Mouse (Mus musculus): Measurements from ENCODE around the gene Pcsk4. TPM values are rescaled to one million over a fixed set of nuclear protein-coding genes. Genes with fewer than 3 reads are reported as not detected.
"Not testable (repeated sequence)": the region's sequence is repeated elsewhere in the genome, so short reads cannot be mapped to it uniquely, and the experiment has no call there.

The Pcsk4 gene
- polyA plus RNA-seq, 1 experiment from 2014 or later = 2.1 TPM

DNA sequence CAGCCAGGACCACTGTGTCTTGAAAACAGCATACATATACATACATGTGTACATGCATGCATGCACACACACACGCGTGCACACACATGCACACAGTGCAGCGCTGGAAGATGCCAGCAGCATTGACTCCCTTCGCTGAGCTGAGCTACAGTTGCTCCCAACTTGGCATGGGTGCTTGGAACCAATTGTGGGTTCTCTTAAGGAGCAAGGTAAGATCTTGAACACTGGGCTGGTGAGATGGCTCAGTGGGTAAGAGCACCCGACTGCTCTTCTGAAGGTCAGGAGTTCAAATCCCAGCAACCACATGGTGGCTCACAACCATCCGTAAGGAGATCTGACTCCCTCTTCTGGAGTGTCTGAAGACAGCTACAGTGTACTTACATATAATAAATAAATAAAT is 16.6 kb upstream of the Pcsk4 start:
- not testable (repeated sequence) for H3K9ac ChIP-seq (replicated peaks); H3K36me3 ChIP-seq; H3K9me3 ChIP-seq; H3K4me3 ChIP-seq (replicated peaks); H3K27ac ChIP-seq; H3K4me2 ChIP-seq (replicated peaks); ATAC-seq
- WGBS = 70% methylated on average over 6 of the region's 6 CpGs
- Histone ChIP-seq H3K4me1 (replicated peaks) (peaks cover 46% of the 10 kb centered on the region), H3K27me3 (peaks cover 99% of the 10 kb centered on the region)

DNA sequence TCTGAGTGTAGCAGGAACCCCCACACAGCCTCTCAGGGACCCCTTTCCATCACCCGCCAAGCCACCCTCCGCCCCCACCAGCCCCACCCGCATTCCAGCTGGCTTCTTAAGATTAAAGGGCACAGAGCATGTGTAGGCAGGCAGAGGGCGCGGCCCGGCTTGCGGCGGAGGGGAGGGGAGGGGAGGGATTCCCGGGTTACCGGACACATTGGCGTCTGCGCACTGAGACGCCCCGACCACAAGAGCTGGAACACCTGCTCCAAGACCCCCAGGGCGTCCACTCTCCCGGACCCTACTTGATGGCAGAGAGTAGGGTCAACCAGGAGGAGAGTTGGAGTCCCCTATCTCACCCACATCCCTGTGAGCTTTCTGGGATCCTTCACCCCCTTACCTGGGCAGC is 15.8 kb upstream of the Pcsk4 start:
- no peak for ATAC-seq
- H3K4me3 ChIP-seq (replicated peaks) = no peak overlapping the region
- H3K9me3 ChIP-seq = no peaks in the 10 kb centered on the region
- H3K27me3 ChIP-seq = peaks cover 99% of the 10 kb centered on the region
- H3K4me1 ChIP-seq (replicated peaks) = peaks cover 49% of the 10 kb centered on the region
- no peak overlapping the region for H3K9ac ChIP-seq (replicated peaks)
- 0% methylated on average over 9 of the region's 16 CpGs for WGBS
- no peak overlapping the region for H3K4me2 ChIP-seq (replicated peaks)
- H3K27ac ChIP-seq = no peak overlapping the region
- H3K36me3 ChIP-seq = no peaks in the 10 kb centered on the region

DNA sequence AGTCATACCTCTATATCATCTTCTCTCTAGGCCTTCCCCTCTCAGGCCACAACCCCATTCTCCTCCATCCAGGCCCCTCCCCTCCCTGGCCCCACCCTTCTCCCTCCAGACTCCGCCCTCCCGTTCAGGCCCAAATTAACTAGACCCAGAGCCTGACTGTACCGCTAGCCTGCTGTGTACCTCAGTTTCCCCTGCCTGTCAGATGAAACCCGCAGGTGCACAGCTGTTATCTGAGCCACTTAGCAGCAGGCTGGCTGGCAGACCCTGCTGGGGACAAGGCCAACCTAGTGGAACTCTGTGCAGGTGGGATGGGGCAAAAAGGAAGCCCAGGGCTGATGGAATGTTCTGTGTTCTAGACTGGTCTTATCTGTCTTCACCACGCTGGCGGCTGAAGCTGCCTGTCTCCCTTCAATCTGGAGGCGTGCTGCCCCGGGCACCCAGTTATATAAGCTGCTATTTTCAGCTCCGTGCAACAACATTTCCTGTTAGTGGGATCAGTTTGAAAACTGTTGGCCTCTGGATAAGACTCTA is 14.9 kb upstream of the Pcsk4 start:
- H3K9ac ChIP-seq (replicated peaks) = no peak overlapping the region
- H3K9me3 ChIP-seq = no peaks in the 10 kb centered on the region
- H3K27me3 ChIP-seq = peaks cover 96% of the 10 kb centered on the region
- H3K4me2 ChIP-seq (replicated peaks) = no peak overlapping the region
- H3K27ac ChIP-seq = no peak overlapping the region
- no peaks in the 10 kb centered on the region for H3K36me3 ChIP-seq
- ATAC-seq = no peak
- H3K4me3 ChIP-seq (replicated peaks) = no peak overlapping the region
- peaks cover 53% of the 10 kb centered on the region for H3K4me1 ChIP-seq (replicated peaks)
- 57% methylated on average over 9 of the region's 9 CpGs for WGBS

DNA sequence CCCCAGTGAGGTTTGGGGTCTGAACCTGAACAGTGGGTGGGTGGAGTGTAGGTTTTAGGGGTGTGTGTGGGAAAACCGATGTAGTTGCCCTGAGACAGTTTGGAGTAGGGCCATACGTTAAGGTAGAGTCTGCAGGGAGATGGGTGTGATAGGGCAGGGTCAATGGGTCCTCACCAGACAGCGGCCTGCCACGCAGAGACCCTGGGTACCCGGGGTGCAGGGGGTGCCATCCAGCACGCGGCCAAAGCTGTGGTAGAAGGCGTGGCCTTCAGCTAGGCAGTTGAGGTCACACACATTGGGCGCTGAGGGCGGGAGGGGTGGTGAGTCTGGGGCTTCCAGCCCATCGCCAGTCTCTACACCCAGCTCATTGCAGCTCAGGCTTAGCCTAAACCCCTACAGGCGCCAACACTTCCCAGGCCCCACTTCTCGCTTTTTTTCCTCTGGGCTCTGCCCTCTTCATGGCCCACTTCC is 14.2 kb upstream of the Pcsk4 start:
- 24% methylated on average over 13 of the region's 13 CpGs for WGBS
- H3K27ac ChIP-seq = no peak overlapping the region
- H3K9ac ChIP-seq (replicated peaks) = no peak overlapping the region
- H3K4me2 ChIP-seq (replicated peaks) = peak overlapping the region; percentile 52
- ATAC-seq = peak; percentile 12
- peaks cover 89% of the 10 kb centered on the region for H3K27me3 ChIP-seq
- peaks cover 51% of the 10 kb centered on the region for H3K4me1 ChIP-seq (replicated peaks)
- H3K36me3 ChIP-seq = no peaks in the 10 kb centered on the region
- H3K9me3 ChIP-seq = no peaks in the 10 kb centered on the region
- peak overlapping the region; percentile 29 for H3K4me3 ChIP-seq (replicated peaks)

DNA sequence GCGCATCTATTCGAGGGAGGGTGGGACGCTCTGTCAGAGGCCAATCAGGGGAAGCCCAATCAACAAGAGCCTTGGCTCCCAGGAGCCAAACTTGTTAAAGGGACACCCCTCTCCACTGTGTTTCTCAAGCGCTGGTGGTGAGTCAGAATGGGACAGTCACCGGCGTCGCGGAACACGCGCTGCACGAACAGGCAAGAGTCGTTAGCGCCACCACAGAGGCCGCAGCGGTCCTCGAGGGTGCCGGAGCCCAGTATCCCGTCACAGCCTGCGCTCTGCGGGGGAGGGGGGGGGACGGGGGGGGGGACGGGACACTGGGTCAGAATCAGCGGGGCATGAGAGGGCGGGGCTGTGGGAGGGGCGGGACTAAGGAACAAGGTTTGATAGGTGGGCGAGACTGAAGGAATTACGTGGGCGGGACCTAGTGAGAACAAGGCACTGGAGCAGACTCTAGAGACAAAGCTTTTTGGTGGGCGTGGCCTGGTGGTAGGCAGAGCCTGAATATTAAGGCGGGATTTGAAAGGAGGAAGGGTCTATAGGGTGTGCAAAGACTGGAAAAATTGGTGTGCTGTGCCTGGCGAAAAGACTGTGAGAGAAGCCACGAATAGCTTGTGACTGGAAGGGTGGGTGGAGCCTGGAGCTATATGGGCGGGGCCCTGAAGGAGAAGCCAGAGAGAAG is 13.6 kb upstream of the Pcsk4 start:
- ATAC-seq = peak; percentile 57
- H3K9me3 ChIP-seq = no peaks in the 10 kb centered on the region
- peaks cover 45% of the 10 kb centered on the region for H3K4me1 ChIP-seq (replicated peaks)
- no peak overlapping the region for H3K27ac ChIP-seq
- peak overlapping the region; percentile 29 for H3K4me3 ChIP-seq (replicated peaks)
- H3K27me3 ChIP-seq = peaks cover 86% of the 10 kb centered on the region
- H3K9ac ChIP-seq (replicated peaks) = peak overlapping the region; percentile 23; the same call in 1 of the 2 replicates
- under 1% methylated on average over 29 of the region's 33 CpGs for WGBS
- peak overlapping the region; percentile 52 for H3K4me2 ChIP-seq (replicated peaks)
- H3K36me3 ChIP-seq = no peaks in the 10 kb centered on the region

DNA sequence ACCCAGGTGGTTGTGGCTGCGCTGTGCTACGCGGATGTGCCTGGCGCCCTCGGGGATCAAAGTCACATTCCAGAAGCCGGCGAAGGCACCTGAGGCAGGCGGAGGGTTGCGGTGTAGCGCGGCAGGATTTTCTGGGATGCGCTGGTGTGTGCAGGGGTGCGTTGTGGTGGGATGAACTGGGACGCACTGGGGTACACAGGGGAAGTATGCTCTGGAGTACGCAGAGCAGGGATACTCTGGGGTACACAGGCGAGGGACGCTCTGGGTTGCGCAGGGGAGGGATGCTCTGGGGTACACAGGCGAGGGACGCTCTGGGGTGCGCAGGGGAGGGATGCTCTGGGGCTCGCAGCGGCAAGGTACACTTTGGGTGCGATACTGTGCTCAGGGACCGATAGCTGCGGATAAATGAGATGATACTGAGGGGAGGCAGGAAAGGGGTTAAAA is 13.0 kb upstream of the Pcsk4 start:
- Histone ChIP-seq H3K4me1 (replicated peaks) (peaks cover 40% of the 10 kb centered on the region), H3K36me3 (no peaks in the 10 kb centered on the region), H3K4me2 (replicated peaks) (peak overlapping the region; percentile 52), H3K27me3 (peaks cover 80% of the 10 kb centered on the region), H3K4me3 (replicated peaks) (peak overlapping the region; percentile 29), H3K9ac (replicated peaks) (peak overlapping the region; percentile 23; the same call in 1 of the 2 replicates), H3K9me3 (no peaks in the 10 kb centered on the region), H3K27ac (no peak overlapping the region)
- ATAC-seq = peak; percentile 25; the same call in 1 of the 2 replicates
- under 1% methylated on average over 26 of the region's 26 CpGs for WGBS

DNA sequence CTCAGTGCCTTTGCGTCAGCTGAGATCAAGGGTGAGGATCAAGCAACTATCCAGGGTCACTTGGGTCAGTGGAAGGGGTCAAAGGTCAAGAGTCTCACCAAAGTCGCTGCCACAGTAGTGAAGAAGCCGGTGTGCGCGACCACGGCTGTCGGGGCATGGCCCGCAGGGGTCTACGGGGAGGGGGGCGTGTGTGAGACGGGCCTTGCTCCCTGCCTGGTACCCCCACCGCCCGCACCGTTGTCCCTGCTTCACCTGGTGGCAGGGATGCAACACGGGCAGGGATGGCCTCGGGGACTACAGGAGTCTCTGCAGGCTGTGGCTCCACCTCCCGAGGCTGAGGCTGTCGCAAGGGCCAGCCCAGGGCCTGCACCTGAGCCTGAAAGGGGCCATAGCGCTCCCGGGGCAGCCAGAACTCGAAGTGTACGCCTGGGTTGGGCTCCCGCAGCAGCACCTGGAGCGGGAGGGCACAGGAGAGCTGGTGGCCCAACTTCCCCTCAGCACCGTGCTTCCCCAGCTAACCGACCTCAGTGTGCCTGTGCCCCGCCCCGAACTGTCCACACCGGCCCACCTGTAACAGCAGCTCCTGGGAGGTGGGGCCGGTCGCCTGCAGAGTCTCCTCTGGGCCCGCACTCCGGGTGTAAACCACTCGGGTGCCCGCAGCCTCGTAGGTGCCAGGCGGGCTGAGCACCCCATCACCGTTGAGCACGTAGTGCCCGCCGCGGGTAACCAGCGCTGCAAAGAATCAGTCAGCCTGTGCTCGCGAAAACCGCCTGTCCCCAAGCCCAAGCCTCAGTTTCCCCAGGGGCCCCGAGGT is 12.4 kb upstream of the Pcsk4 start:
- Histone ChIP-seq H3K36me3 (no peaks in the 10 kb centered on the region), H3K27ac (no peak overlapping the region), H3K4me2 (replicated peaks) (peak overlapping the region; percentile 52), H3K4me3 (replicated peaks) (peak overlapping the region; percentile 29), H3K9ac (replicated peaks) (0 out of 2 replicates have a peak overlapping the region, but pooled peaks have one; percentile 23), H3K27me3 (peaks cover 74% of the 10 kb centered on the region), H3K9me3 (no peaks in the 10 kb centered on the region), H3K4me1 (replicated peaks) (peaks cover 40% of the 10 kb centered on the region)
- 2% methylated on average over 46 of the region's 47 CpGs for WGBS
- ATAC-seq = no peak

DNA sequence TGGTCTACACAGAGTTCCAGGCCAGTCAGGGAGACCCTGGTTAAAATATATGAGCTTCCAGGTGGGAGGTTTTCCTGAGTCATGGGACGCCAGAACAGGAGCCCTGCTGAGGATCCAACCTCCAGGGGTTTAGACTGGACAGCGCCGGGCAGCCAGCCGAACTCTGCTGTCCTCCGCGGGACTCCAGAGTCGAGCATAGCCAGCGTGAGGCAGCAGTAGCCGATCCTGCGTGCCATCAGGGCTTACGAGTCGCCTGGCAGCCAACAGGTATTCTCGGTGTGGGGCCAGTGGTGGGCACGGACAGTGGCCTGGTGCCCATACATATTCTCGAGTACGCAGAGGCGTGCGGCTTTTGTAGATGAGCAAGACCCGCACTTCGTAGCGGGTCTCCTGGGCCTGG is 11.7 kb upstream of the Pcsk4 start:
- ATAC-seq = no peak
- no peak overlapping the region for H3K9ac ChIP-seq (replicated peaks)
- H3K36me3 ChIP-seq = no peaks in the 10 kb centered on the region
- peaks cover 68% of the 10 kb centered on the region for H3K27me3 ChIP-seq
- no peaks in the 10 kb centered on the region for H3K9me3 ChIP-seq
- H3K27ac ChIP-seq = no peak overlapping the region
- peaks cover 40% of the 10 kb centered on the region for H3K4me1 ChIP-seq (replicated peaks)
- H3K4me3 ChIP-seq (replicated peaks) = no peak overlapping the region
- WGBS = 8% methylated on average over 21 of the region's 21 CpGs
- no peak overlapping the region for H3K4me2 ChIP-seq (replicated peaks)

DNA sequence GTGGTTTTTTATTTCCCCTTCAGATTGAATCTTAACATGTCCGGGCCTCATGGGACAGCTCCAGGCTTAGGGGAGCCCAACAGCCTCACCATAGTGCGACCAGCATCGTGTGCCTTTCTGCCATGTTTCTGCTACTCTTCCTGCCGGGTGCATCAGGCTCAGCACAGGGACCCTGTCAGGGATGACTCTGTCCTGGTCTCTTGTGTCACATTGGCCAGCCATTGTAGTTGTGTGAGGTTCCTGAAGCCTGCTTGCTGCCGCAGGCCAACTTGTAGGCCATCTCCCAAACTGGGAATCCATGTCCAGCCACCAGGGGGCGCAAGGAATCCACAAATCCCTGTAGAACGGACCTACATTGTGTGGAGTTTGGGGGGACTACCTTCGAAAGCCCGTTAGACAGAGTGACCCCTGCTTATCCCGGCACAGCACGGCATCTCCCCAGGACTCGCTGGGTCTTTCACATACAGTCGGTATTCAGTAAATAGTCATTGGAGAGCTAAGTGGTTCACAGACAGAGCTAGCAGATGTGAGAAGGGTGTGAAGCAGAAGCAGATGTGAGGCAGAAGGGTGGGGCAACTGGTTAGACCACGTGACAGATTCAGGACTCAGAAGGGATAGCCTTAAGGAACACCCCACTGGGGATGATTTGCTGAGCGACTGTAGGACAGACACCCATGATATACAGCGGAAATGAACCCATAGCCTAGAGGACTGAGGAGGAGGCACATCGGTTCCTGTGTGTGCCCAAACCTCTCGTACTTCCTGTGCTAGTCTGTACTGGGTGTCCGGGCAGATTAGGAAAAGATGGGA is 10.8 kb upstream of the Pcsk4 start:
- peaks cover 37% of the 10 kb centered on the region for H3K4me1 ChIP-seq (replicated peaks)
- no peak overlapping the region for H3K4me3 ChIP-seq (replicated peaks)
- WGBS = 22% methylated on average over 19 of the region's 19 CpGs
- no peak overlapping the region for H3K27ac ChIP-seq
- H3K9me3 ChIP-seq = no peaks in the 10 kb centered on the region
- peak; percentile 24; the same call in 1 of the 2 replicates for ATAC-seq
- peaks cover 60% of the 10 kb centered on the region for H3K27me3 ChIP-seq
- H3K4me2 ChIP-seq (replicated peaks) = peak overlapping the region; percentile 32; the same call in 1 of the 2 replicates
- H3K36me3 ChIP-seq = no peaks in the 10 kb centered on the region
- no peak overlapping the region for H3K9ac ChIP-seq (replicated peaks)

DNA sequence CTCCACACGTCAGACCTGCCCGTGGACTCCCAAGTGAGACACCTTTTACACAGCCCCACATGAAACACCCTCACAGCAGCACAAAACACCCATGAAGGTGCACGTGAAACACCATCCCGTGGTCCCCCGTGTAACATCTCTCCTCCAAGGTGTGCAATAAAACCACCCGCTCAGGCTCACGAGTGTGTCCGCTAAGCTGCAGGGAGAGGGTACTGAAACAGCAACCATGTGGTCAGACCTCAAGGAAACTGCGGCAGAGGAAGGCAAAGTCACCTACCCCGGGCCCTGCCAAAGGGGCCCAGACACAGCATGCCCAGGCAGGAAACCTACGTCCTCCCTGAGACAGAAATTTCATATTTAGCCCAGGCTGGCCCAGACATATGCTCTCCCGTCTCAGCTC is 7.0 kb upstream of the Pcsk4 start:
- ATAC-seq = no peak
- 88% methylated on average over 12 of the region's 12 CpGs for WGBS
- Histone ChIP-seq H3K9me3 (no peaks in the 10 kb centered on the region), H3K9ac (replicated peaks) (no peak overlapping the region), H3K4me3 (replicated peaks) (no peak overlapping the region), H3K27ac (no peak overlapping the region), H3K27me3 (peaks cover 28% of the 10 kb centered on the region), H3K4me2 (replicated peaks) (no peak overlapping the region), H3K4me1 (replicated peaks) (peaks cover 10% of the 10 kb centered on the region; the same call in 1 of the 2 replicates), H3K36me3 (no peaks in the 10 kb centered on the region)

DNA sequence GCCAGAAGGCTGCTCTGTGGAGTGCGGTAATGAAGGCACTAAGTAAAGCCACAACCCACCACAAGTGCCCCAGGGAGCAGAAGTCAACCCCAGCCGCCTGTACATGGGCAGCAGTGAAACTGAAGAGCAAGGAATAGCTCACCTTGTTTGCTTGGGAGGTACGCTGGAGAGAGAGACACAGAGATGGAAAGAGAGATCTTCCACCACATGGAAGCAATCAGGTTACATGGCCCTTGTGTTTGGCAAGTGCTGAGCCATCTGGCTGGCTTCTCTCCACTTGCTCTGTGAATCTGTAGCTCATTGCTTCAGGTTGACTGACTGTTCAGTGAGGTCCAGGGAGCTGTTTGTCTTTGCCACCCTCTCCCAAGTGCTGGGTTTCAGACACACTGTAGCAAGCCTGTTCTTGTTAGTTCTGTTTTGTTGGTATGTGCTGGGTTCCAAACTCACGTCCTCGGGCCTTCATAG is 3.3 kb upstream of the Pcsk4 start:
- 88% methylated on average over 5 of the region's 5 CpGs for WGBS
- Histone ChIP-seq H3K27me3 (peaks cover 14% of the 10 kb centered on the region; the same call in 1 of the 2 replicates), H3K36me3 (no peaks in the 10 kb centered on the region), H3K27ac (no peak overlapping the region), H3K4me1 (replicated peaks) (peaks cover 15% of the 10 kb centered on the region), H3K9me3 (no peaks in the 10 kb centered on the region), H3K9ac (replicated peaks) (no peak overlapping the region), H3K4me3 (replicated peaks) (no peak overlapping the region), H3K4me2 (replicated peaks) (no peak overlapping the region)
- no peak for ATAC-seq

Measured in midbrain, embryonic 13.5 days (tissue).